Mouse (Mus musculus) limb, embryonic 10.5 days (tissue): Measurements from ENCODE around the gene Olfr804. TPM values are rescaled to one million over a fixed set of nuclear protein-coding genes. Genes with fewer than 3 reads are reported as not detected.

Experiments used
- DNase-seq: peaks from one replicate; pipeline ENCODE4 v3.0.0-alpha.2; 2017; ENCODE audit warnings: low spot score
- H3K27ac ChIP-seq: fragments of 300-500 bp; sonication (generic); 2 replicates; pipeline ENCODE4 v1.5.1; 2016; ENCODE audit warnings: mild to moderate bottlenecking
- H3K27me3 ChIP-seq: fragments of 300-500 bp; sonication (generic); 2 replicates; pipeline ENCODE4 v1.6.1; 2016; ENCODE audit warnings: low read depth, mild to moderate bottlenecking; ENCODE audit not compliant: poor library complexity, severe bottlenecking
- H3K36me3 ChIP-seq: fragments of 300-500 bp; sonication (generic); 2 replicates; pipeline ENCODE4 v1.6.1; 2016; ENCODE audit warnings: mild to moderate bottlenecking, moderate library complexity
- H3K4me1 ChIP-seq: fragments of 300-500 bp; sonication (generic); 2 replicates; pipeline ENCODE4 v1.6.1; 2016
- H3K4me3 ChIP-seq: fragments of 300-500 bp; sonication (generic); 2 replicates; pipeline ENCODE4 v1.5.1; 2016; ENCODE audit warnings: mild to moderate bottlenecking, moderate library complexity
- H3K9me3 ChIP-seq: fragments of 300-500 bp; sonication (generic); replicated peaks from 2 replicates; pipeline ENCODE4 v1.6.1; 2016; ENCODE audit warnings: mild to moderate bottlenecking
- WGBS: fragments of 180-500 bp; shearing (Covaris S2); methylation state at CpG from one replicate; pipeline ENCODE4 v1.1.7; 2016; 5-methylcytosine and 5-hydroxymethylcytosine counted together
- microRNA-seq: library from miRNA; unstranded; fragments of <30 nt; microRNA quantifications from one replicate; pipeline ENCODE4, GENCODE M21; 2017
- polyA plus RNA-seq: library from polyadenylated mRNA; unstranded; fragments of >200 nt; fragmentation: Nextera tagmentation; extraction: Ambion mirVana; gene quantifications from 2 replicates; pipeline ENCODE4 v1.2.1, GENCODE M21; 2016

Gene Olfr804
- polyA plus RNA-seq: not detected in 2 replicates

DNA sequence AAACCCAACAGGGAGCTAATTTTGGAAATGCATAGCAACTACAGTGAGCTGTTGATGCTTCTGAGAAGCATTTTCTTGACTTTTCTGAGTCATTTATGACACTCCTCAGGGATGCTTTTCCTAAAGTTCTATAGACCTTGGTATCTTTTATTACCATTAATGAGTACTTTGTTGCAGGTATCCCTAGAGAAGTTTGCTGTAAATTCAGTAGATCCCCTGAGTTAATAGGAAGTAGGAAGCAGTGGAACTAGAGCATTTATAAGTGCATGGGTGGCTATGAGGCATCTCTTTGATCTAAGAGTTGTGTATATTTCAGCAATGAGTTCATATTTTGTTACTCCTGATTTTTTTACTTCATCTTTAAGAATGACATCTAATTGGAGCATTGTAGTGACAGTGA is at the start of gene Olfr804:
Gene Olfr804, plus strand, starts transcription at position 301 of the 400 bp plus-strand sequence.
- Histone ChIP-seq H3K36me3 (no peaks in the 10 kb centered on the region), H3K27ac (no peak within 1 kb of the TSS), H3K4me3 (no peak within 1 kb of the TSS), H3K4me1 (no peaks in the 10 kb centered on the region), H3K27me3 (no peaks in the 10 kb centered on the region), H3K9me3 (no peaks in the 10 kb centered on the region)
- DNase-seq: no peak

GRCm38 (mm10) chr10:129657394-129657793 is 45.6 kb upstream of the Olfr804 start, which contains the start of gene Olfr800:
Gene Olfr800 (plus strand): TSS chr10:129657694.
- no peaks in the 10 kb centered on the region for H3K27me3 ChIP-seq
- H3K4me1 ChIP-seq: no peaks in the 10 kb centered on the region
- no peaks in the 10 kb centered on the region for H3K9me3 ChIP-seq
- H3K4me3 ChIP-seq: no peak within 1 kb of the TSS
- no peak within 1 kb of the TSS for H3K27ac ChIP-seq
- H3K36me3 ChIP-seq: no peaks in the 10 kb centered on the region
- DNase-seq: no peak

GRCm38 (mm10) chr10:129673765-129674164 is 29.2 kb upstream of the Olfr804 start, which contains the start of gene Olfr801:
Gene Olfr801 (minus strand): TSS chr10:129673865.
- H3K9me3 ChIP-seq: no peaks in the 10 kb centered on the region
- no peak within 1 kb of the TSS for H3K4me3 ChIP-seq

GRCm38 (mm10) chr10:129688069-129688468 is 14.9 kb upstream of the Olfr804 start, which contains the start of gene Olfr802:
Gene Olfr802 (minus strand): TSS chr10:129688169.
- H3K9me3 ChIP-seq: no peaks in the 10 kb centered on the region
- no peaks in the 10 kb centered on the region for H3K36me3 ChIP-seq
- DNase-seq: no peak
- WGBS: 71% methylated on average over 1 of the region's 1 CpGs
- no peaks in the 10 kb centered on the region for H3K27me3 ChIP-seq
- no peaks in the 10 kb centered on the region for H3K4me1 ChIP-seq
- no peak within 1 kb of the TSS for H3K27ac ChIP-seq
- H3K4me3 ChIP-seq: no peak within 1 kb of the TSS

More at GRCm38 (mm10) chr10:129673765-129674164, 29.2 kb upstream of the Olfr804 start, which contains the start of gene Olfr801:
- Histone ChIP-seq H3K4me1 (no peaks in the 10 kb centered on the region), H3K36me3 (no peaks in the 10 kb centered on the region), H3K27ac (no peak within 1 kb of the TSS), H3K27me3 (no peaks in the 10 kb centered on the region)
- no peak for DNase-seq
- 93% methylated on average over 1 of the region's 1 CpGs for WGBS

GRCm38 (mm10) chr10:129694186-129694585 is 8.8 kb upstream of the Olfr804 start, which contains the start of gene Olfr803:
Gene Olfr803 (minus strand): TSS chr10:129694286.
- no peaks in the 10 kb centered on the region for H3K27me3 ChIP-seq
- no peak for DNase-seq
- no peak within 1 kb of the TSS for H3K4me3 ChIP-seq
- H3K4me1 ChIP-seq: no peaks in the 10 kb centered on the region
- H3K27ac ChIP-seq: no peak within 1 kb of the TSS
- WGBS: 86% methylated on average over 2 of the region's 2 CpGs
- no peaks in the 10 kb centered on the region for H3K36me3 ChIP-seq
- no peaks in the 10 kb centered on the region for H3K9me3 ChIP-seq

- 98% methylated on average over 2 of the region's 2 CpGs for WGBS
- no peak within 1 kb of the TSS for H3K4me3 ChIP-seq
- DNase-seq: no peak
Observed at GRCm38 (mm10) chr10:129729275-129729674, 26.3 kb downstream of the Olfr804 start, which contains the start of gene Olfr805. Gene Olfr805 (minus strand): TSS chr10:129729375.

GRCm38 (mm10) chr10:129741821-129742220 is 38.8 kb downstream of the Olfr804 start, which contains the start of gene Olfr806:
Gene Olfr806 (minus strand): TSS chr10:129741921.
- no peak within 1 kb of the TSS for H3K4me3 ChIP-seq
- no peak for DNase-seq
- no peaks in the 10 kb centered on the region for H3K4me1 ChIP-seq
- no peaks in the 10 kb centered on the region for H3K9me3 ChIP-seq
- H3K27me3 ChIP-seq: no peaks in the 10 kb centered on the region
- no peaks in the 10 kb centered on the region for H3K36me3 ChIP-seq
- H3K27ac ChIP-seq: no peak within 1 kb of the TSS

More at GRCm38 (mm10) chr10:129729275-129729674, 26.3 kb downstream of the Olfr804 start, which contains the start of gene Olfr805:
- no peaks in the 10 kb centered on the region for H3K27me3 ChIP-seq
- no peak within 1 kb of the TSS for H3K27ac ChIP-seq
- no peaks in the 10 kb centered on the region for H3K9me3 ChIP-seq
- H3K36me3 ChIP-seq: no peaks in the 10 kb centered on the region
- no peaks in the 10 kb centered on the region for H3K4me1 ChIP-seq

DNA sequence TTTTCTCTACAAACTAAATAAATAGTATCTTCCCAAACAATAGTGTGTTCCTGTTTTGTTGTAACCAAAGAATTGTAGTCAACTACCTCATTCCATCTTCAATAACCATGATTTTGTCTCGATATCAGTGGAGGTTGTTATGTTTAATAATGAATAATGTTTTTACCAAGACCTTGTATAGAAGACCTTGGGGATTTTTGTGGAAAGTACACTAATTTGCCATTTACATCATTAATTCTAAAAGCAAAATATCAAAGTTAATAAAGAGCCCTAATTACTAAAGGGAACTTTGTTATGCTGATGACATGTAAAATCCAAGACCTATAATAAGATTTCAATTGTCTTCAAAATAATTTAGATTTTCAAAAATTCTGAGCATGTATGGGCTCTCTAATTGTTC is 54.7 kb downstream of the Olfr804 start, which contains the start of gene Olfr807:
Gene Olfr807, minus strand, starts transcription at position 101 of the 400 bp plus-strand sequence.
- Histone ChIP-seq H3K4me3 (no peak within 1 kb of the TSS), H3K4me1 (no peaks in the 10 kb centered on the region), H3K27me3 (no peaks in the 10 kb centered on the region), H3K9me3 (no peaks in the 10 kb centered on the region), H3K36me3 (no peaks in the 10 kb centered on the region), H3K27ac (no peak within 1 kb of the TSS)
- WGBS: 91% methylated on average over 1 of the region's 1 CpGs
- DNase-seq: no peak

Small RNA genes lying within 50 kb of the gene (microRNA-seq; reads per million reads assigned to microRNA genes)
- not detected for gene Gm24485

Other genes with a start within 250 kb of the Olfr804 start
- gene Olfr787, start 241.3 kb upstream of the Olfr804 start, polyA plus RNA-seq: not detected in 2 replicates
- gene Olfr788, start 232.2 kb upstream of the Olfr804 start, polyA plus RNA-seq: not detected in 2 replicates
- gene Olfr789, start 218.5 kb upstream of the Olfr804 start, polyA plus RNA-seq: not detected in 2 replicates
- gene Olfr790, start 204.7 kb upstream of the Olfr804 start, polyA plus RNA-seq: not detected in 2 replicates
- not detected in 2 replicates for gene Olfr791, start 181.4 kb upstream of the Olfr804 start, polyA plus RNA-seq
- gene Olfr792, start 164.0 kb upstream of the Olfr804 start, polyA plus RNA-seq: not detected in 2 replicates
- gene Olfr794, start 135.6 kb upstream of the Olfr804 start, polyA plus RNA-seq: not detected in 2 replicates
- gene Olfr796, start 90.6 kb upstream of the Olfr804 start, polyA plus RNA-seq: not detected in 2 replicates
- gene Olfr798, start 75.3 kb upstream of the Olfr804 start, polyA plus RNA-seq: not detected in 2 replicates
- not detected in 2 replicates for gene Olfr799, start 65.7 kb upstream of the Olfr804 start, polyA plus RNA-seq
- gene Olfr800, start 45.5 kb upstream of the Olfr804 start, polyA plus RNA-seq: not detected in 2 replicates
- gene Olfr801, start 29.3 kb upstream of the Olfr804 start, polyA plus RNA-seq: not detected in 2 replicates
- gene Olfr802, start 15.0 kb upstream of the Olfr804 start, polyA plus RNA-seq: 0.03 TPM in 1 of 2 replicates, not detected in the other
- not detected in 2 replicates for gene Olfr803, start 8.9 kb upstream of the Olfr804 start, polyA plus RNA-seq
- not detected in 2 replicates for gene Olfr805, start 26.2 kb downstream of the Olfr804 start, polyA plus RNA-seq
- not detected in 2 replicates for gene Olfr806, start 38.7 kb downstream of the Olfr804 start, polyA plus RNA-seq
- gene Olfr807, start 54.6 kb downstream of the Olfr804 start, polyA plus RNA-seq: not detected in 2 replicates
- gene Olfr808, start 62.3 kb downstream of the Olfr804 start, polyA plus RNA-seq: not detected in 2 replicates
- not detected in 2 replicates for gene Olfr809, start 71.4 kb downstream of the Olfr804 start, polyA plus RNA-seq
- not detected in 2 replicates for gene Olfr810, start 91.7 kb downstream of the Olfr804 start, polyA plus RNA-seq
- gene Olfr811, start 101.2 kb downstream of the Olfr804 start, polyA plus RNA-seq: not detected in 2 replicates
- not detected in 2 replicates for gene Olfr812, start 142.9 kb downstream of the Olfr804 start, polyA plus RNA-seq
- not detected in 2 replicates for gene Olfr813, start 152.2 kb downstream of the Olfr804 start, polyA plus RNA-seq
- gene Olfr814, start 176.6 kb downstream of the Olfr804 start, polyA plus RNA-seq: not detected in 2 replicates
- gene Olfr815, start 202.7 kb downstream of the Olfr804 start, polyA plus RNA-seq: not detected in 2 replicates
- gene Olfr816, start 212.4 kb downstream of the Olfr804 start, polyA plus RNA-seq: not detected in 2 replicates
- not detected in 2 replicates for gene Olfr818, start 245.9 kb downstream of the Olfr804 start, polyA plus RNA-seq